Mouse (Mus musculus): ENCODE data around the gene Nod2. TPM values are rescaled to one million over a fixed set of nuclear protein-coding genes. Genes with fewer than 3 reads are reported as not detected.

The Nod2 gene
- total and polyA plus RNA-seq, 3 experiments: 0.22 to 0.50 TPM; not detected in 1

DNA sequence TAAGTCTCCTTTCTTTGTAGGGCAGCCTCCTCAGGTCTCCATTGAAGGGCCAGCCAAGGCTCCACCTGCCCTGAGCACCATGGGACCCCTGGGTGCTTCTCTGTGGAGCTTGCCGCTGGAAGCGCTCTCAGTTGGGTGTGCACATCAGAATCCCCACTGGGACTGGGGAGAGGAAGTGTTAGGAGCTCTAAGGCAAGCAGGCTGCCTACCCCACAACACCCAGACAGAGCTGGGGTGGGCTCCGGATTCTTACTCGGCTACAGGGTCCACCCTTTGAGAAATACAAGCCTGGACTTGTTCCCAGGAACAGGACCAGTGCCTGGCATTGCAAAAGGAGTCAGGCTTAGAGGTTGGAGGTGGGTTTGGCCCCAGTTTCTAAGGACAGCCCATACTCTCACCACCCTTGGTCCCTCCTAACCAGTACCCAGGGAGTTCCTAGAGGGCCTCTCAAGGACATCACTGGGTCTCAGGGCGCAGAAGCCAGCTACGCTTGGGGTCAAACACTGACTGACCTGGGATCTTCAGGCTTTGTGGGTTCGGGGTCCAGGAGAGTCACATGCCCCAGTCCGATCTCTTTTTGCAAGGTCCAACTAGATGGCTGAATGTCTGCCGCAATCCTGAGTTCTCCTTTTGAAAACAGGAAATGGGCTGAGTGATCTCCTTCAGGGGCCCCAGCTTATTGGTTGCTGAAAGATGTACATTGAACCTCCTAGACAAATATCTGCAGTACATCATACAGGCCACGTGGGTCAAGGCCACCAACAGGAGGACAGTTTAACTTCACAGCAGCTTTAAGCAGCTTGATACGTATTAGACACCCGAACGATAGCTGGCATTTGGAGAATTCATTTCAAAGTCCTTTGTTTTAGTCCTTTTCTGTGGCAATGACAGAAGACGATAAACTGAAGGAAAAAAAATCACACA lies 11.4 kb upstream of the Nod2 start, which contains the start of gene Snx20:
Snx20 (minus strand) TSS at position 655 of the 924 bp plus-strand sequence.
- Histone ChIP-seq H3K27me3 (ENCODE audit: control insufficient read depth in 1 of 2, insufficient read depth in 2 of 2, low read length in 2 of 2) (no peaks in the 10 kb centered on the region), H3K36me3 (ENCODE audit: control insufficient read depth in 1 of 2, insufficient read depth in 2 of 2, low read length in 2 of 2) (no peaks in the 10 kb centered on the region), H3K4me1 (ENCODE audit: control insufficient read depth in 1 of 2, insufficient read depth in 2 of 2, low read length in 2 of 2) (peaks cover 0 to 12% of the 10 kb centered on the region in 2 experiments), H3K9me3 (replicated peaks; ENCODE audit: insufficient read depth, low read length) (no peaks in the 10 kb centered on the region), H3K4me3 (ENCODE audit: control insufficient read depth in 1 of 2, insufficient read depth in 1 of 2, low read depth in 2 of 2, low read length in 2 of 2) (peak within 1 kb of the TSS; percentile 81 to 98), H3K9ac (ENCODE audit: control insufficient read depth, low read depth, low read length, poor library complexity, severe bottlenecking) (peak within 1 kb of the TSS; percentile 80), H3K79me2 (ENCODE audit: control insufficient read depth, insufficient read depth, low read length, poor library complexity) (peaks cover 8% of the 10 kb centered on the region; the same call in 1 of the 2 replicates), H3K27ac (ENCODE audit: control insufficient read depth, low read depth, low read length) (peak within 1 kb of the TSS; percentile 62)
- TF ChIP-seq MXI1 (IDR thresholded peaks at IDR 0.05; ENCODE audit: low read depth, low read length) (peak; percentile 90), TBP (IDR thresholded peaks at IDR 0.05; ENCODE audit: low read depth, low read length) (peak; percentile 90), HCFC1 (IDR thresholded peaks at IDR 0.05; ENCODE audit: low read depth, low read length) (peak; percentile 73), MYB (IDR thresholded peaks at IDR 0.05; ENCODE audit: low read depth, low read length) (no peak), ZMIZ1 (IDR thresholded peaks at IDR 0.05; ENCODE audit: low read depth, low read length) (peak; percentile 74), NELFE (IDR thresholded peaks at IDR 0.05; ENCODE audit: low read depth, low read length) (peak; percentile 78), MYC (IDR thresholded peaks at IDR 0.05; ENCODE audit: low read depth, low read length) (peak; percentile 88), USF2 (IDR thresholded peaks at IDR 0.05; ENCODE audit: borderline replicate concordance in 1 of 2, insufficient read depth in 1 of 2, low read depth in 1 of 2, low read length in 2 of 2) (peak in 1 of 2 experiments; percentile 85; a peak in 3 of 4 replicates), MAZ (IDR thresholded peaks at IDR 0.05; ENCODE audit: low read depth, low read length) (no peak), E2F4 (IDR thresholded peaks at IDR 0.05; ENCODE audit: borderline replicate concordance, low read depth, low read length) (no peak), EP300 (IDR thresholded peaks at IDR 0.05; ENCODE audit: low read depth in 1 of 2, low read length in 2 of 2) (peak in 1 of 2 experiments; percentile 20; a peak in 2 of 4 replicates), KAT2A (conservative IDR thresholded peaks at IDR 0.05; ENCODE audit: low read depth, low read length) (peak; percentile 36; the same call in 1 of the 2 replicates), SIN3A (IDR thresholded peaks at IDR 0.05; ENCODE audit: low read length) (peak; percentile 94), ETS1 (IDR thresholded peaks at IDR 0.05; ENCODE audit: low read depth, low read length) (peak; percentile 38; the same call in 1 of the 2 replicates), POLR2A (IDR thresholded peaks at IDR 0.05; ENCODE audit: control insufficient read depth in 1 of 2, insufficient read depth in 1 of 2, low read depth in 1 of 2, low read length in 2 of 2, poor library complexity in 1 of 2) (peak; percentile 58 to 80; a peak in 2 of 4 replicates), POLR2AphosphoS2 (IDR thresholded peaks at IDR 0.05; ENCODE audit: low read length) (peak; percentile 74), BHLHE40 (IDR thresholded peaks at IDR 0.05; ENCODE audit: borderline replicate concordance, low read depth, low read length) (peak; percentile 45; the same call in 1 of the 2 replicates), ZNF384 (IDR thresholded peaks at IDR 0.05; ENCODE audit: low read depth, low read length) (no peak), GATA1 (IDR thresholded peaks at IDR 0.05; ENCODE audit: low read depth, low read length) (peak; percentile 55), USF1 (IDR thresholded peaks at IDR 0.05; ENCODE audit: low read depth, low read length) (peak; percentile 97), TCF12 (IDR thresholded peaks at IDR 0.05; ENCODE audit: low read depth, low read length) (peak; percentile 63), MAX (IDR thresholded peaks at IDR 0.05; ENCODE audit: low read length) (peak; percentile 95), NRF1 (IDR thresholded peaks at IDR 0.05; ENCODE audit: insufficient read depth, low read depth, low read length, poor library complexity, severe bottlenecking) (no peak), UBTF (IDR thresholded peaks at IDR 0.05; ENCODE audit: borderline replicate concordance, insufficient read depth, low read depth, low read length) (no peak), ZC3H11A (IDR thresholded peaks at IDR 0.05; ENCODE audit: low read depth, low read length) (no peak), ELF1 (IDR thresholded peaks at IDR 0.05; ENCODE audit: low read depth, low read length) (peak; percentile 88), CTCF (IDR thresholded peaks at IDR 0.05 in 2 of 3, conservative IDR thresholded peaks at IDR 0.05 in 1 of 3; ENCODE audit: control insufficient read depth in 1 of 3, insufficient read depth in 1 of 3, low read depth in 2 of 3, low read length in 3 of 3, poor library complexity in 1 of 3, severe bottlenecking in 1 of 3) (no peak), MAFK (IDR thresholded peaks at IDR 0.05; ENCODE audit: borderline replicate concordance, low read depth, low read length) (no peak)
- DNase-seq (ENCODE audit: low read depth, low spot score): peak; percentile 94
